Mouse (Mus musculus): Measurements from ENCODE around the gene Olfr1104.

Gene Olfr1104

GRCm38 (mm10) chr2:87026980-87027379, at the start of gene Olfr1104:
Gene Olfr1104, minus strand, starts transcription at chr2:87027080.
- DNase-seq (ENCODE audit: low spot score), result no peak

- no peak for DNase-seq (ENCODE audit: low spot score)
These were observed 48.8 kb upstream of the Olfr1104 start, which contains the start of gene Olfr1107 for GRCm38 (mm10) chr2:87075717-87076116. Gene Olfr1107, minus strand, starts transcription at chr2:87075817.

GRCm38 (mm10) chr2:87052173-87052572, 25.3 kb upstream of the Olfr1104 start, which contains the start of gene Olfr1106:
Gene Olfr1106, minus strand, starts transcription at chr2:87052273.
- no peak for DNase-seq (ENCODE audit: low spot score)

- DNase-seq (ENCODE audit: low spot score), result no peak
These were observed 9.6 kb upstream of the Olfr1104 start, which contains the start of gene Olfr1105 for GRCm38 (mm10) chr2:87036431-87036830. Gene Olfr1105, minus strand, starts transcription at chr2:87036531.

- no peak for DNase-seq (ENCODE audit: low spot score)
These were observed 28.8 kb downstream of the Olfr1104 start, which contains the start of gene Olfr1102 for GRCm38 (mm10) chr2:86998098-86998497. Gene Olfr1102, plus strand, starts transcription at chr2:86998398.

GRCm38 (mm10) chr2:86991121-86991520, 35.8 kb downstream of the Olfr1104 start, which contains the start of gene Olfr1101:
Gene Olfr1101, minus strand, starts transcription at chr2:86991221.
- DNase-seq (ENCODE audit: low spot score), result no peak

GRCm38 (mm10) chr2:86979854-86980253, 47.0 kb downstream of the Olfr1104 start, which contains the start of gene Olfr1100:
Gene Olfr1100, minus strand, starts transcription at chr2:86979954.
- no peak for DNase-seq (ENCODE audit: low spot score)
